Mouse (Mus musculus): ENCODE results near the gene Nudt15. TPM values are rescaled to one million over a fixed set of nuclear protein-coding genes. Genes with fewer than 3 reads are reported as not detected.

The Nudt15 gene
- polyA plus RNA-seq, 1 experiment from 2014 or later: 5.1 TPM

GRCm38 (mm10) chr14:73470593-73470992, 77.4 kb downstream of the Nudt15 start:
- Histone ChIP-seq H3K4me3 (no peak overlapping the region), H3K9me3 (replicated peaks) (0 out of 2 replicates have a peak, but pooled peaks cover 3% of the 10 kb centered on the region), H3K27me3 (replicated peaks) (no peaks in the 10 kb centered on the region), H3K4me1 (replicated peaks) (peaks cover 19% of the 10 kb centered on the region), H3K27ac (ENCODE audit: poor library complexity, severe bottlenecking) (no peak overlapping the region), H3K9ac (no peak overlapping the region), H3K4me2 (no peak overlapping the region), H3K36me3 (no peaks in the 10 kb centered on the region)
- no peak for ATAC-seq (ENCODE audit: insufficient number of reproducible peaks, low FRiP score)
- WGBS: 68% methylated on average over 8 of the region's 8 CpGs

DNA sequence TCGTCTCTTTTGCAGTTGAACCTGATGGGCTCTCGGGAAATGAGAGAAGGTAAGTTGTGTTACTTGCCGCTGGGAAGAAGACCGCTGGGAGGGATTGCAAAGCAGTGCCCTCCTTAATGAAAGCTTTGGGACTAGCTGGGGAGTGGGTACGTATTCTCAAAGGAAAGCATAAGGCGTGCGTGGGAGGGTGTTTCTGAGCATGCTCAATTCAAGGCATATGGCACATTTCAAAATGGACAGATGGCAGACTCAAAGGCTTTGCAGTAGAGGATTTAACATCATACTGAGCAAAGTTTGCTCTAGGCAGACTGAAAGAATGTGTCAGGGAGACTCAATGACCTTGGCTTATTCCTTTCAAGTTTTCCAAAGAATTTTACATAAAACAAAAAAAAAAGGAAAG, 78.5 kb downstream of the Nudt15 start:
- H3K9ac ChIP-seq: no peak overlapping the region
- peaks cover 5% of the 10 kb centered on the region; the same call in 1 of the 2 replicates for H3K27me3 ChIP-seq (replicated peaks)
- H3K36me3 ChIP-seq: no peaks in the 10 kb centered on the region
- no peak overlapping the region for H3K4me2 ChIP-seq
- peaks cover 9% of the 10 kb centered on the region for H3K4me1 ChIP-seq (replicated peaks)
- H3K27ac ChIP-seq (ENCODE audit: poor library complexity, severe bottlenecking): no peak overlapping the region
- no peak for ATAC-seq (ENCODE audit: insufficient number of reproducible peaks, low FRiP score)
- no peak overlapping the region for H3K4me3 ChIP-seq
- WGBS: 76% methylated on average over 7 of the region's 7 CpGs
- H3K9me3 ChIP-seq (replicated peaks): 0 out of 2 replicates have a peak, but pooled peaks cover 3% of the 10 kb centered on the region

Other genes with a start within 250 kb of the Nudt15 start
- 13.5 and 18.1 TPM in 2 replicates for gene Rb1, start 222.4 kb downstream of the Nudt15 start, polyA plus RNA-seq (2016; fragmentation: Nextera tagmentation; extraction: Ambion mirVana)
- gene Itm2b, start 163.0 kb downstream of the Nudt15 start, polyA plus RNA-seq (2016; fragmentation: Nextera tagmentation; extraction: Ambion mirVana): 642 and 652 TPM in 2 replicates
- 52.8 and 54.2 TPM in 2 replicates for gene Med4, start 38.2 kb downstream of the Nudt15 start, polyA plus RNA-seq (2016; fragmentation: Nextera tagmentation; extraction: Ambion mirVana)
- 200 and 204 TPM in 2 replicates for gene Sucla2, start 22.9 kb downstream of the Nudt15 start, polyA plus RNA-seq (2016; fragmentation: Nextera tagmentation; extraction: Ambion mirVana)
- not detected in 2 replicates for gene Gm21750, start 113.0 kb upstream of the Nudt15 start, polyA plus RNA-seq (2016; fragmentation: Nextera tagmentation; extraction: Ambion mirVana)